In genomic region chr5:132074724-132075374, GRCm38 (mm10) we compare ENCODE assay signal across 8 mouse cellular contexts.
DNase-seq lines count a peak whose midpoint lies in the region; ATAC-seq and TF ChIP-seq lines count a peak whose summit lies in the region.

No protein-coding gene starts in this region.

- H3K27me3 ChIP-seq in kidney, adult 2 months (replicated peaks; ENCODE audit: control insufficient read depth, insufficient read depth, low read length) = no peaks in the 10 kb centered on the region
- no peaks in the 10 kb centered on the region for H3K27me3 ChIP-seq in forebrain, embryonic 14.5 days (replicated peaks; ENCODE audit: control insufficient read depth, insufficient read depth, low read length)
- H3K27me3 ChIP-seq in heart, embryonic 14.5 days (ENCODE audit: control insufficient read depth, insufficient read depth, low read length) = no peaks in the 10 kb centered on the region
- no peaks in the 10 kb centered on the region for H3K27me3 ChIP-seq in lung, embryonic 15.5 days

- H3K9me3 ChIP-seq in forebrain, embryonic 14.5 days (replicated peaks; ENCODE audit: control insufficient read depth, low read length) = no peaks in the 10 kb centered on the region
- 0 out of 2 replicates have a peak, but pooled peaks cover 3% of the 10 kb centered on the region for H3K9me3 ChIP-seq in heart, embryonic 14.5 days (ENCODE audit: control insufficient read depth, low read length)
- H3K9me3 ChIP-seq in lung, embryonic 15.5 days = no peaks in the 10 kb centered on the region

- no peak for TF ChIP-seq CTCF in kidney, adult 2 months (conservative IDR thresholded peaks at IDR 0.05; ENCODE audit: insufficient read depth, insufficient read length, low read depth, low read length)

- peak overlapping the region; percentile 35 for H3K4me2 ChIP-seq in forebrain, embryonic 14.5 days (ENCODE audit: low read length)
- H3K4me2 ChIP-seq in heart, embryonic 14.5 days (ENCODE audit: low read length) = peak overlapping the region; percentile 50
- H3K4me2 ChIP-seq in lung, embryonic 15.5 days = peak overlapping the region; percentile 44

- peak; percentile 90 for ATAC-seq in forebrain, embryonic 14.5 days
- no peak for ATAC-seq in heart, embryonic 14.5 days (ENCODE audit: insufficient number of reproducible peaks, insufficient read depth, low FRiP score, low read depth)
- peak; percentile 91 for ATAC-seq in lung, embryonic 15.5 days (ENCODE audit: borderline replicate concordance, extremely low read depth, low FRiP score, low TSS enrichment)
- no peak for ATAC-seq in activated CD4-positive, CD25-positive, alpha-beta regulatory T cell, adult 4 months

- H3K4me1 ChIP-seq in kidney, adult 2 months (ENCODE audit: control insufficient read depth, insufficient read depth, low read length) = peaks cover 8% of the 10 kb centered on the region
- H3K4me1 ChIP-seq in forebrain, embryonic 14.5 days (ENCODE audit: control insufficient read depth, insufficient read depth, low read length) = peaks cover 45% of the 10 kb centered on the region
- peaks cover 12 to 21% of the 10 kb centered on the region in 2 experiments for H3K4me1 ChIP-seq in heart, embryonic 14.5 days (ENCODE audit: control insufficient read depth in 2 of 2, insufficient read depth in 2 of 2, low read length in 2 of 2)
- peaks cover 31% of the 10 kb centered on the region for H3K4me1 ChIP-seq in lung, embryonic 15.5 days

- H3K27ac ChIP-seq in kidney, adult 2 months (ENCODE audit: insufficient read depth, low read depth, low read length) = no peak overlapping the region
- H3K27ac ChIP-seq in forebrain, embryonic 14.5 days (ENCODE audit: low read depth, low read length) = peak overlapping the region; percentile 81
- H3K27ac ChIP-seq in heart, embryonic 14.5 days (replicated peaks in 1 of 2; ENCODE audit: control insufficient read depth in 1 of 2, insufficient read depth in 1 of 2, low read depth in 2 of 2, low read length in 2 of 2) = no peak overlapping the region
- H3K27ac ChIP-seq in lung, embryonic 15.5 days = peak overlapping the region; percentile 61

- 40% methylated on average over 19 of the region's 19 CpGs for WGBS in kidney, adult 2 months
- 3% methylated on average over 19 of the region's 19 CpGs for WGBS in forebrain, embryonic 14.5 days
- 39% methylated on average over 19 of the region's 19 CpGs for WGBS in heart, embryonic 14.5 days
- 27% methylated on average over 19 of the region's 19 CpGs for WGBS in lung, embryonic 15.5 days

- peak overlapping the region; percentile 2; the same call in 1 of the 2 replicates for H3K9ac ChIP-seq in forebrain, embryonic 14.5 days (ENCODE audit: low read length)
- no peak overlapping the region for H3K9ac ChIP-seq in heart, embryonic 14.5 days (ENCODE audit: low read length)
- H3K9ac ChIP-seq in lung, embryonic 15.5 days = no peak overlapping the region

- DNase-seq in kidney, adult 2 months = peak; percentile 49
- DNase-seq in kidney, adult 11 months = no peak
- peak; percentile 96 for DNase-seq in forebrain, embryonic 14.5 days (ENCODE audit: low spot score)
- peak; percentile 49 to 55 for DNase-seq in kidney, postnatal 25 days
- DNase-seq in retina, postnatal 1 day = peak; percentile 66

- H3K36me3 ChIP-seq in kidney, adult 2 months (ENCODE audit: control insufficient read depth, insufficient read depth, low read length) = no peaks in the 10 kb centered on the region
- H3K36me3 ChIP-seq in forebrain, embryonic 14.5 days (ENCODE audit: control insufficient read depth, insufficient read depth, low read length) = no peaks in the 10 kb centered on the region
- H3K36me3 ChIP-seq in heart, embryonic 14.5 days (ENCODE audit: control insufficient read depth, insufficient read depth, low read length) = no peaks in the 10 kb centered on the region
- no peaks in the 10 kb centered on the region for H3K36me3 ChIP-seq in lung, embryonic 15.5 days

- no peak overlapping the region for H3K4me3 ChIP-seq in kidney, adult 2 months (ENCODE audit: insufficient read depth, low read depth, low read length)
- H3K4me3 ChIP-seq in forebrain, embryonic 14.5 days (ENCODE audit: low read depth, low read length) = no peak overlapping the region
- no peak overlapping the region; a peak in 1 of 4 replicates for H3K4me3 ChIP-seq in heart, embryonic 14.5 days (ENCODE audit: control insufficient read depth in 1 of 2, insufficient read depth in 1 of 2, low read depth in 1 of 2, low read length in 2 of 2)
- no peak overlapping the region for H3K4me3 ChIP-seq in lung, embryonic 15.5 days

- no peak for TF ChIP-seq POLR2A in kidney, adult 2 months (IDR thresholded peaks at IDR 0.05; ENCODE audit: low read depth, low read length)

Comparison
In these comparisons a context has a peak if more than half of its experiments do, and no peak if none do; other contexts are left out.
1. H3K27ac ChIP-seq: peak in forebrain, embryonic 14.5 days (single experiment) and lung, embryonic 15.5 days (single experiment); none in kidney, adult 2 months (single experiment) and heart, embryonic 14.5 days (0 of 2).
2. ATAC-seq: peak in forebrain, embryonic 14.5 days (single experiment) and lung, embryonic 15.5 days (single experiment); none in heart, embryonic 14.5 days (single experiment) and activated CD4-positive, CD25-positive, alpha-beta regulatory T cell, adult 4 months (single experiment).
3. Peak in every context shown above with its lines, with median percentiles within 50 percentile points of each other: H3K4me2 ChIP-seq.